Mouse (Mus musculus) ovary, postnatal 36 days (tissue): ENCODE results near the gene Gm10378.
"Not testable (repeated sequence)": the region's sequence is repeated elsewhere in the genome, so short reads cannot be mapped to it uniquely, and the experiment has no call there.

Experiments used
- DNase-seq: peaks from one replicate; pipeline ENCODE4 v3.0.0; 2022; ENCODE audit warnings: low spot score, mixed read lengths

The Gm10378 gene

GRCm38 (mm10) chr14:42655638-42656037, at the start of gene Gm10378:
TSS of gene Gm10378 (plus strand) at chr14:42655938.
- not testable (repeated sequence) for DNase-seq

- DNase-seq = not testable (repeated sequence)
Observed at GRCm38 (mm10) chr14:42641817-42642216, 13.9 kb upstream of the Gm10378 start, which contains the start of gene Gm3633. TSS of gene Gm3633 (minus strand) at chr14:42641917.
